Mouse (Mus musculus) thymus, adult 18-20 months (tissue): Measurements from ENCODE around the gene Slc22a14.

Experiments used
- DNase-seq, 2 experiments: peaks; one replicate each; pipeline ENCODE4 v3.0.0; 2022; ENCODE audit warnings: mixed read lengths in 2 of 2

Slc22a14 gene

DNA sequence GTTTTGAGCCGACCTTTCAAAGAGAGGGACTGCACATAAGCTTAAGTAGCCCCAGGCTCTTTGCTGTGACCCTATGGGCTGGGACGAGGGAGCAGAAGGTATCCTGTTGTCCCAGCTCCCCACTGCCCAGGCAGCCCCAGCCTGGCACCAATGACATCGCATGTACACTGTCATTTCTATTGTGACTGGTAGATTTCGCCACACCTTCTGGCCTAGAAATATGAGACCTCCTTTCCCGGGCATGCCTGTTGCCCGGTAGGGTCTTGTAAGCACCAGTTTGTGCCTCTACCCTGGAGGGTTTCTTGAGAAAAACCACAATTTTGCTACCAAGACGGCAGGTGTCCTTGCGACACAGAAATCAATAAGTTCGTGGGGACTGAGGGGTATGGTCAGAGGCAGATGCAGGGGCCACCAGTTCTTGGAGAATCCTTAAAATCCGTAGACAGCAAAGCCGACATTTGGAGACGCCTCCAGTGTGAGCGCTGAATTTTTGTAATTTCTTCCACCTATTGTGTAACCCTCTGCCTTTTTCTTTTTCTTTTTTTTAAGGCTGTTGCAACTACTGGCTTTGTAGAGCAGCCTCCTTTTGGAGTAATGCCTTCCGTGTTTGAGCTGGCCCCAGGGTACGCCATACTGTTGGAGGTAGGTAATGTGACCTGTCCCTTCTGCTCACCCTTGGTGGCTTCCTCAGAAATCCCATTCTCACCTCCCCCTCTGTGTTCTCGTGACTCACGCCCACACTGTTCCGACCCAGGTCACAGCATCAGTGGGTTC, 242.6 kb downstream of the Slc22a14 start:
- no peak for DNase-seq

DNA sequence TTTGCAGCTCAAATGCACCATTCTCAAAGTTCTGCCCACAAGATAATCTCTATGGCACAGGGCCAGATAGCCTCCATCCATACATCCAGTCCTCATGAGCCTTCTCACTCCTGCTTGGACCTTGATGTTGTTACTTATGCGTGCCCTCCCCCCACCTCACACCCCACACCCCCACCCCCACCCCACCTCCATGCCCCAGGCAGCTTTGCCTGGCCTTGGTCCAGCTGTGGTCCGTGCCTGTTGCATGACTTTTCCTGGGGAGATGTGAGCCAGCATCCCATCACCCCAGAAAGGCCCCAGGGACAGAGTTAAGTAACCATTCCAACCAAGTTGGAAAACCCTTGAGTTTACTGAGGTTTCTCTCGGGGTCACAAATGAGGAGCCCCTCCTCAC, 245.2 kb downstream of the Slc22a14 start:
- DNase-seq, result no peak
